Mouse (Mus musculus) intestine, embryonic 14.5 days (tissue): ENCODE results near the gene Haus7. TPM values are rescaled to one million over a fixed set of nuclear protein-coding genes. Genes with fewer than 3 reads are reported as not detected.
A peak's percentile ranks its signal among the peaks of the same experiment; 100 is the strongest.
"Not testable (repeated sequence)": the region's sequence is repeated elsewhere in the genome, so short reads cannot be mapped to it uniquely, and the experiment has no call there.

ENCODE experiments used
- ATAC-seq: fragments of 200-750 bp; cut with Nextera tagmentation; replicated peaks from 2 replicates; pipeline ENCODE4 v1.8.0; 2017; ENCODE audit warnings: low read depth, moderate number of reproducible peaks, moderate TSS enrichment, moderate library complexity; ENCODE audit not compliant: low FRiP score, low TSS enrichment
- DNase-seq: peaks from one replicate; pipeline ENCODE4 v3.0.0-alpha.2; 2018; ENCODE audit warnings: low spot score
- H3K27ac ChIP-seq: fragments of 300-500 bp; sonication (generic); 2 replicates; pipeline ENCODE4 v1.5.1; 2014; ENCODE audit warnings: low read depth, mild to moderate bottlenecking, control low read depth
- H3K27me3 ChIP-seq: fragments of 300-500 bp; sonication (generic); replicated peaks from 2 replicates; pipeline ENCODE4 v1.6.1; 2014; ENCODE audit warnings: low read length, control low read depth; ENCODE audit not compliant: control insufficient read depth, insufficient read depth
- H3K36me3 ChIP-seq: fragments of 300-500 bp; sonication (generic); 2 replicates; pipeline ENCODE4 v1.6.1; 2014; ENCODE audit warnings: low read length, control low read depth; ENCODE audit not compliant: control insufficient read depth, insufficient read depth
- H3K4me1 ChIP-seq: fragments of 300-500 bp; sonication (generic); replicated peaks from 2 replicates; pipeline ENCODE4 v1.6.1; 2014; ENCODE audit warnings: low read length, control low read depth, mixed read lengths; ENCODE audit not compliant: control insufficient read depth, insufficient read depth
- H3K4me2 ChIP-seq: fragments of 300-500 bp; sonication (generic); 2 replicates; pipeline ENCODE4 v1.6.1; 2014; ENCODE audit warnings: low read length
- H3K4me3 ChIP-seq: fragments of 300-500 bp; sonication (generic); 2 replicates; pipeline ENCODE4 v1.5.1; 2014; ENCODE audit warnings: low read depth, low read length, control low read depth, mixed read lengths
- H3K9ac ChIP-seq: fragments of 300-500 bp; sonication (generic); 2 replicates; pipeline ENCODE4 v1.6.1; 2014; ENCODE audit warnings: mild to moderate bottlenecking, low read length
- H3K9me3 ChIP-seq: fragments of 300-500 bp; sonication (generic); 2 replicates; pipeline ENCODE4 v1.6.1; 2016; ENCODE audit warnings: low read length, control low read depth; ENCODE audit not compliant: control insufficient read depth
- WGBS: fragments of 180-500 bp; shearing (Covaris S2); extraction: QIAGEN DNeasy Blood & Tissue Kit; methylation state at CpG from one replicate; pipeline ENCODE4 v1.1.7; 2014; 5-methylcytosine and 5-hydroxymethylcytosine counted together
- polyA plus RNA-seq: library from polyadenylated mRNA; unstranded; fragments of >200 nt; fragmentation: Nextera tagmentation; extraction: Ambion mirVana; gene quantifications from 2 replicates; pipeline ENCODE4 v1.2.1, GENCODE M21; 2014

The Haus7 gene
- polyA plus RNA-seq, 1 experiment from 2014 or later: 59.4 TPM

DNA sequence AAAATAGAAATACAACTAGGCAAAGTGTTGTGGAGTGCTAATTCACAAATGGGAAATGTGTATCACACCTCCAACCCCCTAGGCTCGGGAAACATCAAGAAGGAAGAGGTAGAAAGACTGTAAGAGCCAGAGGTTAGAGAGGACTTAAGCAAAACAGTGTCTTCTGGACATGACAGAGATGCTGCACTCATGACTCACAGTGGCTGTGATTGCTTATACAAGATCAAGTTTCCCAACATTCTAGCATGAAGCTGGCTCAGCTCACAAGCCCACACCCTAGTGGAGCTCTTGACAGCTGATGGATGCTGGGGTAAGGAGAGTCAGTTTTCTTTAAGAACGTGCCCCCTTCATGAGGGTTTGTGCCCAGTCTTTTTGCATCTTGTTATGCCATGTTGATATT, 17.4 kb downstream of the Haus7 start:
- Histone ChIP-seq H3K27me3 (no peaks in the 10 kb centered on the region), H3K4me3 (no peak overlapping the region), H3K4me2 (no peak overlapping the region), H3K4me1 (no peaks in the 10 kb centered on the region), H3K9ac (no peak overlapping the region), H3K27ac (no peak overlapping the region), H3K36me3 (no peaks in the 10 kb centered on the region), H3K9me3 (no peaks in the 10 kb centered on the region)
- WGBS: 76% methylated on average over 2 of the region's 2 CpGs
- ATAC-seq (no peak), DNase-seq (no peak)

DNA sequence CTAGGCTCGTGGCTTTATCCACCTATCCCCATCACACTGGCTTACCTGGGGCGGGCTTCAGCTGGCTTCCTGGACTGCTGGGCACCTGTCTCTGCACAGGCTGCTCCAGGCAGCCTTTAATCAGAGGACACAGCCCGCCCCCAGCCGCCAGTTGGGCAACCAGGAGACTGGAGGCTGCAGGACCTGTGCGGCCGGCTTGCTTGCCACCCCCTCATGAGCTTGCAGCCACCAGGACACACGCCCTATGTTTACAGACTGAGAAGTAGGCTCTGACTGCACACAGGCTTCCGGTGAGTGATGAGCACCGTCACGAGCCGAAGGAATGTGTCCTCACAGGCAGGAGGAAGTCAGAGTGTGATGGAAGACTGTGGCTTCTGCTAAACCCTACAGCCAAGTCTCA, 23.6 kb downstream of the Haus7 start, which contains the start of gene Trex2:
Trex2 (minus strand) TSS at position 93 of the 400 bp plus-strand sequence.
- no peak within 1 kb of the TSS for H3K4me3 ChIP-seq
- H3K4me2 ChIP-seq: no peak within 1 kb of the TSS
- no peak within 1 kb of the TSS for H3K27ac ChIP-seq
- no peaks in the 10 kb centered on the region for H3K9me3 ChIP-seq
- DNase-seq (no peak), ATAC-seq (no peak)
- H3K36me3 ChIP-seq: no peaks in the 10 kb centered on the region
- H3K27me3 ChIP-seq: no peaks in the 10 kb centered on the region
- no peaks in the 10 kb centered on the region for H3K4me1 ChIP-seq
- H3K9ac ChIP-seq: no peak within 1 kb of the TSS
- WGBS: 44% methylated on average over 11 of the region's 11 CpGs

DNA sequence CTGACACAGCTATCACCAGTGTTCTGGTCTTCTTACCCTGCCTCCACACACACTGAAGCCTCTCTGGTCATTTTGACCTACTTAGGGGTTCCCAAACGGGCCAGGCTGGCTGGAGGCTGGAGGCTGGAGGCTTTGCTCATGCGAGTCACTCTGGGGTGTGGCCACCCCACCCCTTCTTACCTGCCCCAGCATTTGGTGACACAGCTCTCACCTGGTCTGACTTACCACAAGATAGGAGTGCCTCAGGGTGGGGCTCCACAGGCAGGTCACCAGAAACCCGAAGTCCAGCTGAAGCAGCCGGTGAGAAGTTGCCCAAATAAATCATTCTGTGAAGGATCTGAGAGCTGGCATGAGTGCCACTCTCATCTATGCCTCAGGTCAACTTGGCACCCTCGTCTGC, 26.0 kb downstream of the Haus7 start:
- H3K4me1 ChIP-seq: no peaks in the 10 kb centered on the region
- H3K9me3 ChIP-seq: no peaks in the 10 kb centered on the region
- no peaks in the 10 kb centered on the region for H3K36me3 ChIP-seq
- H3K4me2 ChIP-seq: no peak overlapping the region
- H3K4me3 ChIP-seq: no peak overlapping the region
- 73% methylated on average over 5 of the region's 5 CpGs for WGBS
- H3K27ac ChIP-seq: no peak overlapping the region
- no peak overlapping the region for H3K9ac ChIP-seq
- no peaks in the 10 kb centered on the region for H3K27me3 ChIP-seq
- ATAC-seq (no peak), DNase-seq (no peak)

DNA sequence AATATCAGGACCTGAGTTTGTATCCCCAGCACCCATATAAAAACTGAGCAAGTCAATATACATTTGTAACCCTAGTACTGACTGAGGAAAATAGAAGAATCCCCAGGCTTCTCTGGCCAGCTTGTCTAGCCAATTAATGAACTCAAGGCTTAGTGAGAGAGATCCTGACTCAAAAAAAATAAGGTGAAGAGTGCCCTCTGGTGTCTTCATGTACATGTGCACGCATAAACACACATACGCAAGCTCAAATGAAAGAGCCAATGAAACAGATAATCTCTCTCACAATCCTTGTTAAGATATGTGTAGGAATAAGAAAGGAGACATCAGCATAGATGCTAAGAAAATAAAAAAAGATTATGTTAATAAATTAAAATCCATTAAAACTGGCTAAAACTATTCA, 28.8 kb downstream of the Haus7 start:
- Histone ChIP-seq H3K9me3 (no peaks in the 10 kb centered on the region), H3K27ac (no peak overlapping the region), H3K4me3 (no peak overlapping the region), H3K4me2 (no peak overlapping the region), H3K4me1 (no peaks in the 10 kb centered on the region), H3K9ac (no peak overlapping the region), H3K27me3 (no peaks in the 10 kb centered on the region), H3K36me3 (no peaks in the 10 kb centered on the region)
- WGBS: 74% methylated on average over 2 of the region's 2 CpGs
- DNase-seq: no peak
- ATAC-seq: no peak

DNA sequence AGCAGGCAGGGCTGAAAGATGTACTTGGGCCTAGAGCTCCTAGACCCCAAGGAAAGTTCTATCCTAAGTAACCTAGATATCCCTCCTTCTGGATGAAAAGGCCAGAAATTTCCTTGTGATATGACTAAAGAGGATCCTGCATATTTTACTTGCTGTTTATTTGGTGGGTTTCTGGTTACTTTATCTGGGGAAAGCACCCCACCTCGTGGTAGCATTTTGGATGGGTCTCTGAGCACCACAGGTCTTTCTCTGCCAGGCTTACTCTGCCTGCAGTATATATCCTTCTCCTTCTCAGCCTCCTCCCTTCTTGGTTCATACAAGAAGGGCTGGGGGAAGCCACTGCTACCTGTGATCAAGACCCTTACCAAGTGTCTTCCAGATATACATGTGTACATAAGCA, 46.1 kb downstream of the Haus7 start:
- H3K36me3 ChIP-seq: no peaks in the 10 kb centered on the region
- no peaks in the 10 kb centered on the region for H3K4me1 ChIP-seq
- 38% methylated on average over 1 of the region's 1 CpGs for WGBS
- H3K27ac ChIP-seq: no peak overlapping the region
- no peak overlapping the region for H3K4me2 ChIP-seq
- ATAC-seq (no peak), DNase-seq (no peak)
- H3K27me3 ChIP-seq: 0 out of 2 replicates have a peak, but pooled peaks cover 3% of the 10 kb centered on the region
- no peak overlapping the region for H3K9ac ChIP-seq
- H3K9me3 ChIP-seq: no peaks in the 10 kb centered on the region
- H3K4me3 ChIP-seq: no peak overlapping the region

DNA sequence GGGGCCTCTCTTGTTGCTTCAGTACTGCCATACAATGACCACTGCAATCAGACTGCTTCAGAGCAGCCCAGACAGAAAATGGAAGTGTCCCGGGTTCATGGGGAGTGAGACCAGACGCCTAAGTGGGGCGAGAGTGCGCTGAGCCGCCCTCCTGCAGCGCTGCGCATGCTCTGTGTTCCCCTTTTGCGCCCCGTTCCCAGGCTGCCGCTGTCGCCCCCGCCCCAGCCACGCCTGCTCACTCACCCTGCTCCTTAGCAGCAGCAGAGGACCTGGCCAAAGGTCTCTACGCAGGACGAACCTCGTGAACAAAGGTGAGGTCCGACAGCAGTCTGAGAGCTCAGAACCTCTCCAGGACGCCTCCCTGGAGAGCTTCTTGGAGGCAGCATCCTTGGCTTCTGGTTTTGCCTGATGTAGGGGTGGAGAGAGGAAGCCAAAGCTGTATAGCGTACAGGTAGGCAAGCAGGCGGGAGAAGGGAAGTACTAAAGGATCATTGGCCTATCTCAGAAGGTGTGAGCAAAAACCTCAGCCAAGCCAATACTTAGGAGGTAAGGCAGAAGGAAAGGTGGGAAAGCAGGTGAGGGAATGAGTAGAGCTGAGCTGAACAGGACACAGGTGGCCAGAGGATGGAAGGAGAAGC, 47.8 kb downstream of the Haus7 start, which contains the start of gene Zfp92:
Zfp92 (plus strand) TSS at position 217 of the 638 bp plus-strand sequence.
- Histone ChIP-seq H3K36me3 (no peaks in the 10 kb centered on the region), H3K27ac (no peak within 1 kb of the TSS), H3K4me1 (no peaks in the 10 kb centered on the region), H3K4me3 (peak within 1 kb of the TSS; percentile 15), H3K27me3 (0 out of 2 replicates have a peak, but pooled peaks cover 3% of the 10 kb centered on the region), H3K9me3 (no peaks in the 10 kb centered on the region), H3K4me2 (peak within 1 kb of the TSS; percentile 46), H3K9ac (no peak within 1 kb of the TSS)
- ATAC-seq (no peak), DNase-seq (no peak)
- WGBS: 15% methylated on average over 20 of the region's 20 CpGs

DNA sequence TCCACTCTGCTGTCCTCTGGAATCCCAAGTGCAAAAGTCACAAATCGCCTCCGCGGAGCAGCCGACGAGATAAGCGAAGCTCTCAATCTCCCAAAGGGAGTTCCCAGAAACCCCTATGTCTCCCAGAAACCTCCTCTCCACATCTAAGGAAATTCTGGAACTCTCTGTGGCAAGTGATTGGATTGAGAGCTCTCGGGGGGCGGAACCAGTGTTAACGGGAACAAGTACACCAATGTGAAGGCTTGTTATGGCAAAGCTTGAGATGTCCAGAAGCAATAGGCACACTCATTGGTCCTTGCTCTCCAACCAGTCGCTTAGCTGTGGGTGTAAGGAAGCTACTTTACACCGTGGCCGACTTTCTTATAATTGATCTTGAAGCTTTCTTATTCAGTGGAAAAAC, 57.2 kb downstream of the Haus7 start:
- Histone ChIP-seq H3K4me1 (no peaks in the 10 kb centered on the region), H3K4me3 (no peak overlapping the region), H3K27me3 (no peaks in the 10 kb centered on the region), H3K27ac (no peak overlapping the region), H3K9me3 (no peaks in the 10 kb centered on the region), H3K36me3 (no peaks in the 10 kb centered on the region), H3K9ac (no peak overlapping the region), H3K4me2 (no peak overlapping the region)
- DNase-seq (no peak), ATAC-seq (no peak)
- 93% methylated on average over 12 of the region's 12 CpGs for WGBS

DNA sequence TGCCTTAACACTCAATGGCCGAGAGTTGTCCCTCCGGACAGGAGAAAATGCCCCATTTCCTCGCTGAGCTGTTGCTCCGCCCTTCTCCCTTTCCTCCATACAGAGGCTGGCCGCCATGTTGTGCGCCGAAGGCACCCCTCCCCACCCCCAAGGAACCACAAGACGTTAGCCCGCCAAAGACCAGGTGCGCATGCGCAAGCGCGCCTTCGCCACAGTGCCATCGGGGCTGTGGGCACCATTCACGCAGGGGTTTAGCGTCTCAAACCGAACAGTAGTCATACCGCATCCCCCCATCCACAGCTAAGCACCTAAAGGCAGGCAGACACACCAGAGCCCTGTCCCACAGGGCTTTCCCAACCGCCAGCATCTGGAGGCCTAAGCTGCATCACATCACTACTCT, 57.9 kb downstream of the Haus7 start:
- 85% methylated on average over 20 of the region's 20 CpGs for WGBS

DNA sequence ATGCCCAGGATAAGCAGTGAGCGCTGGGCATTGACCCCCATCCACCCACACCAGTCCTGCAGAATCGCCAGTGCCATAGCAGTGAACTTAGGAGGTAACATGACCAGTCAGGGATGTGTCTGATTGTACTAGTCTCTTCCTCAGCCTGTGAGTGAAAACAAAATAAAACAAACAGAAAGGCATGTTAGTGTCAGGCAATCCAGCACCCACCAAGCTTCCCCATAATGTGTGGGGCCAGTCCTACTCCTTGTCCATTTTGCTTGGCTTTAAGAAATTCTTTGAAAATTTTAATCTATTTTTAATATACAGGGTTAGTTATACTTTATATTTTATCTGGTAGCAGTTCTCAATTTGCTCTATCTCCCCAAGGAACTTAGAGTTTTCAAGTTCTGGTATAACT, 60.2 kb downstream of the Haus7 start, which contains the start of gene Gm18336:
Gm18336 (minus strand) TSS at position 101 of the 400 bp plus-strand sequence.
- ATAC-seq, DNase-seq, H3K9ac ChIP-seq, H3K4me3 ChIP-seq, H3K27ac ChIP-seq, H3K36me3 ChIP-seq, H3K27me3 ChIP-seq, H3K4me2 ChIP-seq, H3K9me3 ChIP-seq, H3K4me1 ChIP-seq: not testable (repeated sequence)
- WGBS: 38% methylated on average over 1 of the region's 2 CpGs

More for the DNA sequence above, 57.9 kb downstream of the Haus7 start:
- H3K27me3 ChIP-seq: no peaks in the 10 kb centered on the region
- no peaks in the 10 kb centered on the region for H3K9me3 ChIP-seq
- H3K27ac ChIP-seq: no peak overlapping the region
- H3K4me2 ChIP-seq: no peak overlapping the region
- ATAC-seq: no peak
- DNase-seq: no peak
- no peaks in the 10 kb centered on the region for H3K36me3 ChIP-seq
- H3K4me1 ChIP-seq: no peaks in the 10 kb centered on the region
- no peak overlapping the region for H3K4me3 ChIP-seq
- H3K9ac ChIP-seq: no peak overlapping the region
